Mouse (Mus musculus) ES-Bruce4 (cell line): Measurements from ENCODE around the gene Syncrip. TPM values are rescaled to one million over a fixed set of nuclear protein-coding genes. Genes with fewer than 3 reads are reported as not detected.
"Not testable (repeated sequence)": the region's sequence is repeated elsewhere in the genome, so short reads cannot be mapped to it uniquely, and the experiment has no call there.

Experiments
- H3K27ac ChIP-seq: 2 replicates; pipeline ENCODE4 v1.5.1; 2012; ENCODE audit warnings: low read length, inconsistent platforms; ENCODE audit not compliant: insufficient read depth
- H3K27me3 ChIP-seq: 2 replicates; pipeline ENCODE4 v1.6.1; 2012; ENCODE audit warnings: mild to moderate bottlenecking, low read length, inconsistent platforms; ENCODE audit not compliant: control insufficient read depth, poor library complexity, insufficient read depth, severe bottlenecking
- H3K36me3 ChIP-seq: 2 replicates; pipeline ENCODE4 v1.6.1; 2012; ENCODE audit warnings: inconsistent platforms, mild to moderate bottlenecking, low read length, moderate library complexity; ENCODE audit not compliant: control insufficient read depth, poor library complexity, insufficient read depth, severe bottlenecking
- H3K4me1 ChIP-seq: one replicate; pipeline ENCODE4 v1.8.1; 2011; ENCODE audit warnings: low read length; ENCODE audit not compliant: control insufficient read depth, insufficient read depth
- H3K4me3 ChIP-seq: 2 replicates; pipeline ENCODE4 v1.5.1; 2011; ENCODE audit warnings: low read depth, mild to moderate bottlenecking, low read length
- H3K9ac ChIP-seq: 2 replicates; pipeline ENCODE4 v1.6.1; 2012; ENCODE audit warnings: low read depth, mild to moderate bottlenecking, inconsistent platforms; ENCODE audit not compliant: poor library complexity, severe bottlenecking
- H3K9me3 ChIP-seq: replicated peaks from 2 replicates; pipeline ENCODE4 v1.6.1; 2012; ENCODE audit warnings: mild to moderate bottlenecking, low read length, inconsistent platforms; ENCODE audit not compliant: control insufficient read depth, poor library complexity, insufficient read depth, severe bottlenecking
- CTCF ChIP-seq: IDR thresholded peaks from one replicate; pipeline ENCODE4 v1.8.1; 2011; ENCODE audit warnings: low read depth, low read length
- EP300 ChIP-seq: IDR thresholded peaks from 2 replicates; pipeline ENCODE4 v1.6.1; 2011; ENCODE audit warnings: low read depth, low read length; ENCODE audit not compliant: insufficient read depth
- POLR2A ChIP-seq: IDR thresholded peaks from one replicate; pipeline ENCODE4 v1.8.1; 2011; ENCODE audit warnings: low read length; ENCODE audit not compliant: insufficient read depth
- polyA plus RNA-seq: library from polyadenylated mRNA; stranded (reverse); fragments of >200 nt; gene quantifications from 2 replicates; pipeline ENCODE4 v1.2.4, GENCODE M21; 2011; ENCODE audit warnings: low read depth; ENCODE audit not compliant: missing spikeins, insufficient read depth, insufficient read length

Syncrip gene
- polyA plus RNA-seq: 314 and 327 TPM in 2 replicates

DNA sequence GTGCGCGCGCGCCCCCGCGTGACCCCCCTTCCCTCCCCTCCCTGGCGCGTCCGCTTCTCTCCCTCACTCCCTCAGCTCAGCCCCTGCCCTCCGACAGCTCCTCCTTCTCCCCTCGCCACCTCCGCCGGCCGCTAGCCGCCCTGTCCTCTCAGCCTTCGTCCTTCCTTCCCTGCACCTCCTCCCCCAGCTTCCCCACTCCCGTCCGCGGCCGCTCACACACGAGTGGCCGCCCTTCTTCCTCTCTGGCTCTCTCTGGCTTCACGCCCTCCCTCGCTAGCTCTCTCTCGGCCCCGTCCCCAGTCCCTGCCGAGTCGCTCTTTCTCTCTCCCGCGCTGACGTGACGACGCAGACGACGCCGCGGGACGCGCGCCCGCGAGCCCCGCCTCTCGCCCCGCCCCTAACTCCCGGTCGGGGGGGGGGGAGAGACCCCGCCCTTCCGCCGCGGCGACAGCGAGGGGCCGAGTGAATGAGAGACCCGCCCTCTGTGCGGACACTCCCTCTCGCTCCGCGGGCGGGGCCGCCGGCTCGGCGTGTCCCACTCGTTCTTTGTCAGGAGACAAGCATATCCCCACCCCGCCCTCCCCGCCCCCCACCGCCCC, at the start of gene Syncrip:
Syncrip (minus strand) TSS at position 345 of the 599 bp plus-strand sequence.
- not testable (repeated sequence) for H3K36me3 ChIP-seq, H3K9me3 ChIP-seq, H3K27me3 ChIP-seq, H3K4me1 ChIP-seq
- Histone ChIP-seq H3K27ac (peak within 1 kb of the TSS; percentile 92), H3K9ac (peak within 1 kb of the TSS; percentile 98), H3K4me3 (peak within 1 kb of the TSS; percentile 88)
- peak; percentile 46 for TF ChIP-seq POLR2A

- Histone ChIP-seq H3K36me3 (no peaks in the 10 kb centered on the region), H3K4me3 (no peak overlapping the region), H3K27me3 (no peaks in the 10 kb centered on the region), H3K9me3 (no peaks in the 10 kb centered on the region), H3K27ac (no peak overlapping the region), H3K4me1 (peaks cover 2% of the 10 kb centered on the region), H3K9ac (no peak overlapping the region)
- TF ChIP-seq EP300: no peak
- TF ChIP-seq CTCF: no peak
- TF ChIP-seq POLR2A: no peak
These were observed 47.7 kb upstream of the Syncrip start for GRCm38 (mm10) chr9:88529979-88530580.

GRCm38 (mm10) chr9:88529571-88529970, 47.2 kb upstream of the Syncrip start:
- TF ChIP-seq POLR2A: no peak
- no peak for TF ChIP-seq CTCF
- no peak for TF ChIP-seq EP300
- Histone ChIP-seq H3K27me3 (no peaks in the 10 kb centered on the region), H3K36me3 (no peaks in the 10 kb centered on the region), H3K4me1 (peaks cover 2% of the 10 kb centered on the region), H3K9ac (no peak overlapping the region), H3K4me3 (no peak overlapping the region), H3K27ac (no peak overlapping the region), H3K9me3 (no peaks in the 10 kb centered on the region)

- no peaks in the 10 kb centered on the region for H3K27me3 ChIP-seq
- no peak overlapping the region for H3K4me3 ChIP-seq
- H3K9ac ChIP-seq: no peak overlapping the region
- peaks cover 2% of the 10 kb centered on the region for H3K4me1 ChIP-seq
- H3K36me3 ChIP-seq: no peaks in the 10 kb centered on the region
- no peaks in the 10 kb centered on the region for H3K9me3 ChIP-seq
- no peak overlapping the region for H3K27ac ChIP-seq
- TF ChIP-seq EP300 (no peak), CTCF (no peak), POLR2A (no peak)
These were observed 46.4 kb upstream of the Syncrip start for GRCm38 (mm10) chr9:88528736-88529135.

DNA sequence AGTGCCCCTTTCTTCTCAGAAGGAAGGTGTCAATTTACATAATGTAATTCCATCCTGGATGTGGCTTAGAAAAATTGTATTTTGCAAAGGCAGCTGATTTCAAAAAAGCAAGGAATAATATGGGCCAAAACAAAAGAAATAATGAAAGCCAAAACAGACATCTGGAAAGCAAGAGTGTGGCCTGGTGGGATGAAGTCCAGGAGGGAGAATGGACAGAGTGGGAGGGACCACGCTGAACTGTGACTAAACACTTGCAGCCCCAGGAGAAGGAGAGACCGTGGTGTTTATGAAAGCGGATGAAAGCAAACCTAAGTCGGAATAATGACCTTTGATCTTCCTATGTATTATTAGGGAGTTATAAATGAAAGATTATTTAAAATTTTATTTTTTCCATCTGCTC, 45.6 kb upstream of the Syncrip start:
- Histone ChIP-seq H3K4me1 (peaks cover 2% of the 10 kb centered on the region), H3K36me3 (no peaks in the 10 kb centered on the region), H3K9ac (no peak overlapping the region), H3K4me3 (no peak overlapping the region), H3K9me3 (no peaks in the 10 kb centered on the region), H3K27ac (no peak overlapping the region), H3K27me3 (no peaks in the 10 kb centered on the region)
- TF ChIP-seq POLR2A (no peak), EP300 (no peak), CTCF (no peak)

GRCm38 (mm10) chr9:88525341-88525740, 43.0 kb upstream of the Syncrip start:
- TF ChIP-seq POLR2A (no peak), EP300 (no peak), CTCF (no peak)

More at GRCm38 (mm10) chr9:88525341-88525740, 43.0 kb upstream of the Syncrip start:
- no peaks in the 10 kb centered on the region for H3K27me3 ChIP-seq
- H3K4me3 ChIP-seq: no peak overlapping the region
- peaks cover 18% of the 10 kb centered on the region for H3K36me3 ChIP-seq
- H3K9me3 ChIP-seq: no peaks in the 10 kb centered on the region
- H3K4me1 ChIP-seq: peaks cover 2% of the 10 kb centered on the region
- H3K9ac ChIP-seq: no peak overlapping the region
- no peak overlapping the region for H3K27ac ChIP-seq
